Mouse (Mus musculus): ENCODE data around the gene Mc3r.

The Mc3r gene

DNA sequence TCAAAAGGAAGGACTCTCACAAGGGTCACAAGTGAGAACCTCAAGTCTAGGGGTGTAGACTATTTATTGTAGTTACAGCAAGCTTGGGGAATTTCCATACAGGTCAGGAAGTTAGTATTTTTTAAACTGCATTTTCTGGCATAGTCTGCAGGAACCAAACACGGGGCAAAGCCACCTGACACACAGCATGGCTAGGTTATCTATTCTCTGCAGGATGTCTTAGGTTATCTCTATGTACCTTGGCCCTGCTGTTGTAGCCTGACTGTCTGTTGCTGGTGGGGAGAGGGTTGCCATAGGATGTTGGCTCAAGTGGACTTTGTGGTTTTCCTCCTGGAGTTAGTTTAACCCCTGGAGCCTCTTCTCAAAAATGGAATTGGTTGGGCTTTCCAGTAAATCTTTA lies 49.8 kb downstream of the Mc3r start:
- no peak for DNase-seq (ENCODE audit: low read depth, low spot score)

DNA sequence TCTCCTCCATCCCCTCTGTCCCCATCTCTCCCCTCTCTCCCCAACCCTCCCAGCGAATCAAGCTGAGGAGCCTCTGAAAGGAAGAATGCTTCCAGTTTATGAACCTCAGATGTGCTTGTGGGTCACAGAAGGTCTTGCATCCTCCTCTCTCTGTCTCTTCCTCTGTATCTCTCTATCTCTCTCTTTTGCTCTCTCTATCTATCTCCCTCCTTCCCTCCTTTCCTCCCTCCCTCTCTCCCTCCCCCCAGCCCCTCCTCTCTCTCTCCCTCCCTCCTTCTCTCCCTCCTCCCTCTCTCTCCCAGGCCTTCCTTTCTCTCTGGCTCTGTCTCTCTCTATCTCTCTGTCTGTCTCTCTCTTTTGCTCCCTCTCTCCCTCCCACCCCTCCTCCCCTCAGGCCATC lies 50.2 kb downstream of the Mc3r start:
- no peak for DNase-seq (ENCODE audit: low read depth, low spot score)

DNA sequence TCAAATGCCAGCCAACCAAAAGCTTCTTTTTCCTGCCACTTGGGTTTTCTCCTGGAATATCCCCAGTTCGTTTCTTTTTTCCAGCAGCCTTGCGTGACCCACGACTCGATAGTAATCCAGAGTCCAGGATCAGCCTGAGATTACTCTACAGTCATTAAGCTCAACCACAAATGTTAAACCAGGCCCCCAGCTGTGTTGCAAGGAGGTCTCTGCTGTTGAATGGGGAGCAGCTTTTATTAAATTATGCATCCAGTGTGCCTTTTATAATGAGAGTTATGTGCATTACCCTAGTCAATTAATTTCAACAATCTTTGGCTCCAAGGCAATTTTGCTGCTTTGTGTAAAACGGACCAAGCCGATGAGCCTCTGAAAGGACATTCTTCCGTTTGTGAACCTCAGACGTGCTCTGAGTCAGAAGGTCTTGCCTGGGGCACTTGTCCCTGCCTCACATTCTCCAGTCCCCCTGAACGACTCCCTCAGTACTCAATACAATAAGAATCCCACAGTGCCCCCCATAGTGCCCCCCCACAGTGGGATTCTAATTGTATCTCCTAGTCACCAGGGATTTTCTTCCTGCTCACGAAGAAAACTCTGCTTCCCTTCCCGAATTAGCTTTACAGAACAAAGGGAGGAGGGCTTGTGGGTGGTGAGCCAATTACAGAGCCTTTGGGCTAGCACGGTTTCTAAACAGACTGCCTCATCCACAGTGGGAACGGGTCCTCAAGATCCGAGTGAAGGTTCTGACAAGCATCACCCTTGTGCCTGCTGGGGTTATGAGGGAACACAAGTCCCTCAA lies 51.0 kb downstream of the Mc3r start:
- DNase-seq (ENCODE audit: low read depth, low spot score) = peak; percentile 77
